Mouse (Mus musculus): ENCODE measurements around the gene Bag6.

DNA sequence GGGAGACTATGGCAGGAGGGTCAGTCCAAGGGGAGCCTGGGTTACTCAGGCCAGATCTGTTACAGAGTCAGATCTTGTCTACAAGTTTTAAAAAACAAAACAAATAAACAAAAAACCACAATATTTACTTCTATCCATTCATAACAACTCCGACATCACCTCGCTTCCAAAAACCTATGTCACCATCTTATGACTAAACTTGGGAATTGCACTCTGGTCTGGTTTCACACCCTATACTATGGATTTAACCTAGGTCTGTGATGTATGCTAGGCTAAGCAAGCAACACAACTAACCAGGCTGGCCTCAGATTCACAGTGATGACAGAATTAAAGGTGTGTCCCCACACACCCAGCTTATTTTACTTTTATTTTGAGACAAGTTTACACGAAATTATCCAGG is 28.5 kb upstream of the Bag6 start:
- TF ChIP-seq POLR2A (IDR thresholded peaks at IDR 0.05; ENCODE audit: low read depth, low read length) (no peak), CTCF (IDR thresholded peaks at IDR 0.05; ENCODE audit: extremely low read depth, insufficient read length, insufficient replicate concordance, low read depth, low read length) (no peak)

Measured in small intestine, adult 2 months (tissue).